Mouse (Mus musculus) layer of hippocampus, postnatal 36 days (tissue): ENCODE results near the gene Snapc4. TPM values are rescaled to one million over a fixed set of nuclear protein-coding genes. Genes with fewer than 3 reads are reported as not detected.

Experiments
- DNase-seq, 2 experiments: peaks; one replicate each; pipeline ENCODE4 v3.0.0; 2022
- total RNA-seq, 2 experiments: library from RNA; stranded (reverse); gene quantifications; 2 replicates each; pipeline ENCODE4 v1.2.3; 2021

The Snapc4 gene
- total RNA-seq, 2 experiments from 2014 or later: 65.3 to 72.3 TPM

DNA sequence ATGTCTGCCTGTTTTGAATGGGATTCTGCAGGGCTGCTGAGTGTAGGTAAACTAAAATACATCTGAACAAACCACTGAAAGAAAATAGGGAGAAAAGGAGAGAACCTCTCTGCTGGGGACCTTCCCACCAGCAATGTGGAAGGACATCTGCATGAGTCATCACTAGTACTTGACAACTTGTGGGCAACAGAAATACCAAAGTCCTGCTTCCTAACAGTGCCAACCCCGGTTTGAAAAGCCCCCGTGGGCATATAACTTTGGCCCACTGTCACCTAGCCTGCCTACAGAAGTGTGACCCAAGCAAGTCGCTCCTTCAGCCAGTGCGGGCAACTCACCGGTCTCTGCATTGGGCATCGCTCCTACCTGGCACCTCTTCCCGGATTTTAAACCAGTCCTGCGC, 8.1 kb downstream of the Snapc4 start:
- no peak for DNase-seq

DNA sequence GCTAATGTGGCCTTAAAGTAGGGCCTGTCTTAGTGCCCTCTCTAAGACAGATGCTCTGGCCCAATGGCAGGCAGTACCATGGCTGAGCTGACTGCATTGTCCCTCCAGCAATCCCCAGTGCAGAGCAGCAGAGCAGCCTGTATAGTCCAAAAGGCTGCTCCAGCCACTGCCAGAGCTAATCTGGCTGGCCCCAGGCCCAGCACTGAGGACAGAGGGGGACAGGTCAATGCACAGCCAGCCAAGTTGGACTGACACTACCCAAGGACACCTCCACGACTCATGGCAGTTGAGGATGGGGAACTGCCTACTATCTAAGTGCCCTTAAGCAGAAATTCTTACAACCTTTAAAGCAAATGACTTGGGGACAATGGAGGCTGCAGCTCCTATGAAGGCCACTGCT, 11.9 kb downstream of the Snapc4 start:
- DNase-seq: no peak

DNA sequence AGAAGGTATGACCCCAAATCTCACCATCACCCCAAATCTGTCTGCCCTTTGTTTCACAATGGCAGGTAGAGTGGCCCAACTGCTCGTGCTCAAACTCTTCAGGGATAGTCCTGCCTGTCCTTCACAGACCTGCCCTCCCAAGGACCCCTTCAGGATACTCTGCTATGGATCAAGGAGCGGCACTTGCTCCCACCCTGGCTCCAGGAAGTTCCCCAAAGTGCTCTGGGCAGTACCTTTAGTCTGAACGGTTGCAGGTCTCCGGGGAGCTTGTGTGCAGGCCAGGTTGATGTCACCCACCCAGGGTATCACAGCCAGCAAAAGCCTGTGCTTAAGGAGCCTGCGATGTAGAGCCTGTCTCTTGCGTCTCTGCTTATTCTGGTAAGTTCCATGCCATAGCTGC, 12.5 kb downstream of the Snapc4 start:
- no peak for DNase-seq

DNA sequence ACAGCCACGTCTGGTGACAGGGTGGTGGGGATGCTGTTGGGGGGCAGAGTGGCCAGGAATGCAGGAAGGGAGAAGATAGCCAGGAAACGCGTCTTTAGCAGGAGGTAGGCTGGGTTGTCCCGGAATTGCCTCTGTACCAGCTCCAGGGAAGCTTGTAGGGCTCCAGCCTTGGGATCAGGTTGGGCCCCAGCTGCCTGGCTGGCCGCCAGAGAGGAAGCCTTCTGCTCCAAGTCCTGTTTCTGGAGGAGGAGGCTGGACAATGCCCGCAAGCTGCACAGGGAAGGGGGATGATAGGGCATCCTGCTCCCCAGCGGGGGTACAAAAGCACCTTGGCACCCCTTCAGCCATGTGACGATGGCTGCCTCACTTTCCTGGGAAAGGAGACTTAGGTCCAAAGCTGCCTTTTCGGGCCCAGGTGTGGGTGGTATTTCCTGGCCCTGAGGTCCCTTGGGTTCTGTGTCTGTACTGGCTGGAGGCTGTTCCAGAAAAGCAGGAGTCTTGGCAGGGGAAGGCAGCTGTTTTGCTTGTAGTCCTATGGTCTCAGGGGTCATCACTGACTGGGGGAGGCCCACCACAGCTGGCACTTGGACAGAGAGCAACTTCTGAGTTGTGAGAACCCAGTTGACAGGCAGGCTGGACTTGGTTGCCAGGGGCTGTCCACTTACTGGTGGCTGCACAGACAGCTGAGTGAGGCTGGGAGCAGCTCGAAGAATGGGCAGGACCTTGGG, 15.6 kb downstream of the Snapc4 start:
- no peak for DNase-seq

DNA sequence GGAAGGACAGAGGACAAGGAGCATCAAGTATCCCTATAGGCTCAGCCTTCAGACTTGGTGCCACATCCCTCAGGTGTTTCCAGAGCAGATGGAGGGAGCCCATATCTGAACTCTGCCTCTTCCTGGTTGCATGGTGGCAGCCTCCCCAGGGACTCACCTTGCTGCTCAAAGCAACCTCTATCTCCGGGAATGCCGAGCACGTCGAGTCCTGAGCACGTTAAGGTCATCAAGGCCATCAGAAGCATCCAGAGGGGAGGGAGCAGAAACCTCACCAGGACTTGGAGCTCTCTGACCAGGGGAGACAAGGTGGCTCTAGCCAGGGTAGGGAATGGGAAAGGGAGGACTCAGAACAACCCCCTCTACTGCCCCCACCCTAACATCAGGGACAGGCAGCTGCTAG, 17.0 kb downstream of the Snapc4 start:
- no peak for DNase-seq

DNA sequence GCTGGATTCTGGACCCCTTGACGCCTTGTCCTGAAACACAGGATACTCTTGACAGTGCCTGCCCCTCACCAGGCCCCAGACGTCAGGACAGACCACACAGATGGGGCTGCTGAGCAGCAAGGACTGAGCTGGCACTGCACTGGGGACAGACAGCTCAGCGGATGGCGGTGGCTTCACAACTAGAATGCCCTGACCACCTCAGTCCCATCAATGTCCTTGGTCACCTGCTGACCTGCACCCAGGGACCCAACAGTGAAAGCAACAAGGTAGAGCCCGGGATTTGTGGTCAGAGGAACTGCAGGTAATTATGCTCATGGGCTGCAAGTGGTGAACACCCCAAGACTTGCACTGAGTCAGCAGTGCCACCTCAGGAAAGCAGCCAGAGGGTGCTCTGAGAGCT, 17.5 kb downstream of the Snapc4 start:
- no peak for DNase-seq

DNA sequence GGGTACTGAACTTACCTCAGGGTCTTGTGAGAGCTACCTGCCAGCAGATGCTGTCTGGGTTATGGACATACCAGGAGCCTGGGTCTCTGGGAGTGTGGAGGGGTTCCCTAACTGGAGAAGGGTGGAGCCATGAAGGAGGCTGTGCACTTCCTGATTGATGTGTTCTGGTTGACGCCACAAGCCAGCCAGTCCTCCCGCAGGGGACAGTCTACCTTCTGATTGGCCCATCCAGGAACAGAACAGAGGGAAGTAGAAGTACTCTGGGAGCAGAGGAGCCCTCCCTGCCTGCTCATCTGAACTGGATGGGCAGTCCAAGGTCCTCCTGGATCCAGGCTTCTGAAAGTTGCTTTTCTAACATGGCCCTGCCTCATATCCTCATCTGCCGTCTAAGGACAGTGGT, 19.7 kb downstream of the Snapc4 start, which contains the start of gene Card9:
TSS of gene Card9 (minus strand) at position 147 of the 400 bp plus-strand sequence.
- DNase-seq: no peak

DNA sequence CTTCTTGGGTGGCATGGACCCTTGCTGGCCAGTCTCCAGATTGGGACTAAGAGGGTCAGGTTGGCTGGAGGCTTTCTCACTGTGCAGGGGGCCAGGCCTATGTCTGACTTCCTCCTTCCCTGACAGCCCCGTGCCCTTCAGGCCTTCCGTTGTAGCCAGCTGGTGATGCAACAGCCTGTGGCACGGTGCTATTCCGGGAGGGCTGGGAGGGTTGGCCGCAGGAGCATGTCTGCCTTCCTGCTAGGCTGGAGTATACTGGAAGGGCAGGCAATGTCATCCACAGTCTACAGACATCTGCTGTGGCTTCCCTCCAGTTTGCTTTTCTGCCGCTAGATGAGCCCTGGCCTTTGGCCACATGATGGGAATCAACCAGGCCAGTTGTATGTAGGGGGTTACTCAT, 20.5 kb downstream of the Snapc4 start:
- no peak for DNase-seq

DNA sequence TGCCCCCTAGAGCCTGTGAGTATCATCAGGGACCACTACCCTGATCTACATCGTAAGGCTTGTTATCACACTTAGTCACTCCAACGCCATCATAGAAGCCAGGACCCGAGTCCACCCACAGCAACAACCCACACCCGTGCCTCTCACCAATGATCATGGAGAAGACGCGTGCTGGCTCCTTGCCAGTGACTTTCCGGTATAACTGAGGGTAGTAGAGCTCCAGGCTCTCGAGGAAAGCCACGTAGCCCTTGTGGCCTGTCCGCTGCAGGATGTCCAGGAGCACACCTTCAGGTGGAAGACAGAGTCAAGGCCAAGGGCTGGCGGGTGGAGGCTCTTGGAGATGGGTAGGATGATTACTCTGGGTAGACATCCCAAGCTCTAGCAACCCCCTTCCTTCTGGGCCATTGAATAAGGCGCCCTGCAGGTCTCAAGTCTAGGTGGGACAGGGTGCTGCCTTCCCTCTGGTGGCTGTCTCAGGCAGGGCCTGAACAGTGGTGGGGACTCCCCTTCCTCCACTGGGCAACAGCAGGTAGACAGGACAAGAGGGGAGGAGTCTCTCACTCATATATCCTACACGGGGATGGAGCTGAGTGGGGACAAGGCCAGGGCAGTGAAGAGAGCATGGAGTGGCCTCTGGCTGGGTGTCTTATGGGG, 21.7 kb downstream of the Snapc4 start:
- no peak for DNase-seq

DNA sequence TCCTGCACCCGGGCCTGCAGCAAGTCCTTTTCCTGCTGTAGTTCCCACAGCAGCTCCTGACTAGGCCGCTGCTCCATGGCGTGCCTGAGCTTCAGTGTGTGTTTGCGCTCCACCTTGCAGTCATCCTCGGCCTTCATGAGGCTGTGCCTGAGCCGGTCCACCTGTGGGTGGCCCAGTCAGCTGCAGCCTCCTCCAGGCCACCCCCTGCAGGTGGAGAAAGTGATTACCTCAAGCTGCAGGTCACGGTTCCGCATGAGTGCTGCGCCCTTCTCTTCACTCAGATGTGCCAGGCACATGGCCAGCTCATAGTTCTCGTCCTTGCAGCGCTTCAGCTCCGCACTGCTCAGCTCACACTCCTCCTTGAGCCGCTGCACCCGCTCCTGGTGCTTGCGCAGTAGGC, 23.0 kb downstream of the Snapc4 start:
- DNase-seq: no peak

DNA sequence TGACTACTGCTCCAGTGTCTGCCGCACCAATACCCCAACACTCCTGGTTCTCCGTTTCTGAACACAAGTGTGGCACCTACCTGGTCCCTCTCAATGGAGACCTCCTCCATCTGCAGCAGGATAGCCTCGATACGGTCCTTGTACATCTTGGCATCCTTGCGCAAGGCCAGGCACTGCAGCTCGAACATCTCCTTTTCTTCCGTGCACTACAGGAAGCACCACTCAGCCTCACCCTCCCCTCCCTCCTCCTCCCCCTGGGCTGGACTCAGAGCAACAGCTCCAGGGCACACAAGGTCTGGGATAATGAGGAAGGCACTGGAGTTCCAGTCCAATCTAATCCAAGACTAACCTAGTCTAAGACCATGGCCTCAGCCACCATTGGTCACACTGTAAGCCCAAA, 23.8 kb downstream of the Snapc4 start:
- no peak for DNase-seq

DNA sequence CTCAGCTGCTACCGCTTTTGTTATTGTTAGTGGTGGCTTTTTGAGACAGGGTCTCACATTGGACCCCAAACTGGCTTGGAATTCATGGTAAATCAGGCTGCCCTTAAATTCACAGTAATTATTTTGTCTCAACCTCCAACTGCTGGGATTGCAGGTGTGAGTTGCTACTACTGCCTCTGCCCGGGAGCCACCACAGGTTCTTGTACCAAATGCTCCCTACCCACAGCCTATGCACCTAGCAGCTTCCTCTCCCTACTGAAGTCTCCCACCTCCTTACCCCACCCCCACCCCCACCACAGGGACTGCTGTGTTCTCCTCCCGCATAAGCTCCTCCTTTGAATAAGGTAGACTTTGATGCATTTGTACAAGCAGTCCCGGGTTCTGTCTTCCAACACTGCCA, 24.2 kb downstream of the Snapc4 start:
- DNase-seq: no peak

DNA sequence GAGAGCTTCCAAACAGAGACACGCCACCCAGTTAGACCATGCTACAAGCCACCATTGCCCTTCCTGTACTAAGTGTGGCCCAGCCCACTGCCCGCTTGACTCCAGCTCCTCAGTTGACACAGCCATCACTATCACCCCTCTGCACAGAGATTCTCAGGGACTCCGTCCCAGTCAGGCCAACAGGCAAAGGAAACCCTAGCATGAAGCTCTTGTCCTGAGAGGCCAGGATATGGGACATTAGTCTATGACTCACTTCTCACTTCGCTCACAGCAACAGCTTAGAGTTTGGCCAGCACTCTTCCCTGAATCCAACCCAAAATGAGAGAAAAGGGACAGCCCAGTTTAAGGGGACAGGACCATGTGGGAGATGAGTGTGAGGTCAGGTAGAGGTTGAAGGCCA, 26.1 kb downstream of the Snapc4 start:
- no peak for DNase-seq

DNA sequence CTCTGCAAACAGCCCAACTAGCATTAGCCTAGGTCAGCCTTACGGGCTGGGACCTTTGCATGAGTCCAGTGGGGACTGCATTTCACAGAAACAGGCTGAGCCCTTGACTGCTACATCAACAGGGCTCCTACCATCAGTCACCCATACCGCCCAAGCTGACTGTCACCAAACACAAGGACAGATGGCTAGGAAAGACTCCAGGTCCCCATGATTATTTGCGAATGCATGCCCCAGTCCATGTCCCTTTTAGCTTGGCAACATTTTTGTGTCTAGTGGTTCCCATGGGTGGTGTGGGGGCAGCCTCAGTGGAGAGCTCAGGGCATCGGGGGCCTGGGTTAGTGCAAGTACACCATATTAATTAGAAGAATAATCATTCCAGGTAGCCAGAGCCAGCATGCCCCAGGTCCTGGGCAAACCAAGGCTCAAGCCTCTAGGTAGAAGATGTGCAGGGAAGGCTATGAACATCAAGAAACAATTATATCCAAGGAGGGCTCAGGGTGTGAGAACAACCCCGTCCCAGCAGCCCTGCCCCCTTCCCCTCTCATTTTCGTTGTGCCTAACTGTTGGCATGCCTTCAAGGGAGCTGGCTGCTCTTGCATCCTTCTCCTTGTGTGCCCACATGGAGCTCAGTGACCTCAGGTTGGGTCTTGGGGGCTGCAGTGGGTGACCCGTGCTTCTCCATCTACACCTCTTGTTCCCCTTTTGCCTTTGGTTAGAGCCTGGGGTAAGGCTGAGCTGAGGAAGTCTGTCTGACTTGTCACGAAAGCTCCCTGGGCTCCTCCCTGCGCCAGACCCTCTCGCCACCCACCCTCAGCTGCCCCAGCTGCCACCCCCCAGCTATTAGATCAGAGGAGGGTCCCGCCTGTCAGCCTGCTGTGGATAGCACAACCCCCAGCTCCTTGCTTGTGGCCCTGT, 27.1 kb downstream of the Snapc4 start:
- no peak for DNase-seq

DNA sequence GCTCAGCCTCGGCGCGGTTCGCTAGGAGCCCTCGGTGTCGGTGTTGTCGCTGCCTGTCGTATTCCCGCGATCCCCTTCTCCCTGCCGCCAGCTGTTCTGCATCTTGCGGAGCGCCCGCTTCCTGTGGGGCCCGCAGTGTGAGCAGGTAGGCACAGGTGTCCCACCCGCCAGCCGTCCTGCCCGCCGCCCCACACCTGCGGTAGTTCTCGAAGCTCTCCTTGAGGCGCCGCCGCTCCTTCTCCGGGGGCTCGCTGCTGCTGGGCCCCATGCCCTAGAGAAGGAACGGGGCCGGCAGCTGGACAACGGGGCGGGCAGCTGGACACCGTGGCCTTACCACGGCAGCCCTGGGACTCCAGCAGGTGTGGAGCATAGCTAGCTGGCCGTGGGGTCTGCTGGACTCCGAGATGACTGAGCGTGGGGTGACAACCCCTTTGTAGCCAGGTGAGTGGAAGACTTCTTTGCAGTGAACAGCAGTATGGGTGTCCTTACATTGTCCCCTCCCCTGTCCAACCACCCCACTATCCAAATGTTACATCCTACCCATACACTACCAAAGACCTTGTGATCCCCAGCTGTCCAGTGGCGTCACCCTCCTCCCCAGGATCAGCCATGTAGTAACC, 28.1 kb downstream of the Snapc4 start:
- peak in 1 of 2 experiments; percentile 49 for DNase-seq

DNA sequence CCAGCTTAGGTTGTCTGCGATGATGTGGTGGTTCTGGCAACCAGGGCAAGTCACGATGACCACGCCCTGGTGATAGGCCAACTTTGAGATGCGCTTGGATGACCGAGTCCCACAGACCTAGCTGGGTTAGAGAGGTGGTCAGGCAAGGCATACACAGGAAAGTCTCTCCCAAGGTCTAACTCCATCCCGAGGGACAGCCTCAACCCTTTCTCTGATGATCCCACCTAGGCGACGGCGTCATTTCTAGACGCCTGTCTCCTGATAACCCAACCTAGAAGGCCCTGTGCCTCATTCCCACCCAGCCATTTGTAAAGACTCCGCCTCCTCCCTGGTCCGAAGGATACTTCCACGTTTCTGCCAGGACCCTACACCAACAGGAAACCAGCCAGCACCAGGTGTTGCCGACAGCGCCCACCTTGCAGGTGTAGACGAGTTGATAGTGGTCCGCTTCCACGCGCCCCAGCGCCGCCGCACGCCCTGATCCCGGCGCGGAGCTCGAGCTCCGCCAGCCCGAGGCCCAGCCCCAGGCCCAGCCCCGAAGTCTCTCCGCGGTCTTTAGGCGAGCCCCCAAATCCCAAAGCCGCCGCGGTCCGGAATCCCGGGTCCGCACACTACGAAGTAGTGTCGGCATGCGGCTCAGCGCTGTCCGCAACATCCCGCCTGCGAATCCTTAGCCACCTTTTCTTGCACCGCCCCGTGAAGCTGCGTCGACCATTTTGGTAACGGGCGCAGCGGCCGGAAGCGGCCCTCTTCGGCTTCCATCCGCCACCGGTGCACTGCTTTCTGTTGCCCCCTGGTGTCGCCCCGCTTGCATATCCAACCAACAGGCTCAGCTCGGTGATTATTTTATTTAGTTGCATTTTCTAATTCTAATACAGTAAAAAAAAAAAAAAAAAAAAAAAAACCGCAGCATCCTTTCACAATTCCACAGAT, 28.8 kb downstream of the Snapc4 start, which contains the start of gene Dnlz:
TSS of gene Dnlz (minus strand) at position 753 of the 933 bp plus-strand sequence.
- peak; percentile 92 to 94 for DNase-seq

DNA sequence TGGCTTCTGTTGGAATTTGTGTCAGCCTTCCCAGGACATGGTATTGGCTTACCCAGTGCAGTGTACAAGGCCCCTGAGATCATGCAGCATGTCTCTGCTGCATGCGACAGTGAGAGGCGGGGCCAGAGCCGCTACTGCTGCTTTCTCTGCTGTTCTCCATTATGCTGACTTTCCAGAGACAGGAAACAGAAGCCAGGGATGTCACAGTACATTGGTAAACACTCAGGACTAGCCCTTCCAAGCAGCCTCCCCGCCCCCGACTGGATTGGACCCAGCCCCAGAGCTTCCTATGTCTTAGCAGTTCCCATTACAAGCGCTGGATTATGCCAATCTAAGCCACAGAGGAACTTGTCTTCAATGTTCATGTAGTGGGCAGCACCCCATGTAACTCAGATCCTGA, 32.2 kb downstream of the Snapc4 start:
- no peak for DNase-seq

DNA sequence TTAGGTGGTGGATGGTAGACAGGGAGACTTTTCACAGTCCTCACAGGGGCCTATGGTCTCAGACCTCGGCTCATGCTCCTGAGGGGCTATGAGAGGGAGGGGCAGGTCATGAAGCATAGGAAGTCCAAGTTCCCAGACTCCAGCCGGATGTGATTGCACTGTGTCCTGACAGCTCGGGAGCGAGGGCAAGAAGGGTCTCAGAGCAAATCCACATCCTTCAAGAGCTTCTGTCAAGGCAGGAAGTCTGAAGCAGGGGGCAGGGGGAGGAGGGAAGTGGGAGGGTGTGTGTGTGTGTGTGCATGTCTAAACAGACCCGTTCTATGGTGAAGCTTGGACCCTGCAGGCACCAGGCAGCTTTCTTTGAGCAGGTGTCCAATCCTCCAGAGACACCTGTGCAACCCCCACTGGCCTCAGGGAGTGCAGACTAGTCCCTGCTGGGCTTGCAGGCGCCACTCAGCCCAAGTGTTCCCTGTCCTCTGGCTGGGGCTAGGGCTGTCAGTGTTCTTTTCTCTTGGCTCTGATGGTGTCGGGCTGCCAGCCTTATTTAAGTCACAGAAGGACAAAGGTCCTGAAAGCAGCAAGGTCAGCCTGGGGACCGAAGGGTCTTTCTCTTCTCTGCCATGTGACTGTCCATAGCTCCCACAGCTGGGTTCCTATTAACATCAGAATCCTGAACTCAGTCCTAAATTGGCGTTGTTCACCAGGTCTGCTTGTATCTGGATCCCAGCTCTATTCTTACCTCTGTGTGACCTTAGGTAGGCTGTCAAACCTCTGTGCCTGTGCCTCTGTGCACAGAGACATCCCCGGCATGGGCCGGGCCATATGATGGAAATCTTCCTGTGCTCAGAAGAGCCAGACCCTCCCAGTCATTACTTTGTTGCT, 37.6 kb downstream of the Snapc4 start:
- no peak for DNase-seq

DNA sequence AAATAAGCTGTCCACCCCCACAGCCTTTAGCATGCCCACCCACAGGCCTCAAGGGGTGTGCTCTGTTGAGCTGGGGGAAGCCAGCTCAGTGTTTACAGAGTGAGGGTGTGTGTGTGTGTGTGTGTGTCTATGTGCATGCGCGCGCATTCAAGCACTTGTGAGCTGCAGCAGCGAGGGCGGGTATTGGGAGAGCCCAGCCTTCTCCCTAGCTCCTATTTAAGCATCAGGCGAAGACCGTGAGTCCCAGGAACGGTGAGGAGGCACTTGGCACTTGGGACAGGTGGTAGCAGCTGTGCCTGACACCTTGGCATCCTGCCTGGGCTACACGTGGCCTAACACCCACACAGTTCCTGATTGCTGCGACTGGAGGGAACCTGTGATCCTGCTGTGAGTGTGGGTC, 38.4 kb downstream of the Snapc4 start:
- no peak for DNase-seq

DNA sequence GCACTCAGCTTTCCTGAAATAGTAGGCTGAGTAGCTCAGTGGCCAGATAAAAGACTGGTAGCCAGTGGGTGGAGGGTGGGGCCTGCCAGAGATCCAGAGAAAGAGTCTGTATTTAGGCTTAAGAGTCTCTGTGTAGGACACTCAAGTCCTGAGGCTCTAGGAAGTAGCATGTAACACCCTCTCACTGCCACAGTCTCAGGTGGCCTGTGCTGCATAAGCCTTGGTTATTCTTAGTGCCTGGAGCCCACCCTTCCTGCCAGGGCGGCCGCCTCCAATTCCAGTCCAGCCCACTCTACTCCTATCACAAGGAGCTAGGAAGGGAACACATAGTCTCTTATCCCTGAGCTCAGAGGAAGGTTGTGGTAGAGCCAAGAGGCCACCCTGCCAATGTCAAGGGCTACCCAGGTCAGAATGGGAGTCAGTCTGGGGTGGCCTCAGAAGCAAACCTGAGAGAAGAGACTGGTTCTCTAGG, 38.9 kb downstream of the Snapc4 start:
- DNase-seq: no peak
